Mouse (Mus musculus) gonadal fat pad, adult 2 months (tissue): ENCODE results near the gene Fbxo8. TPM values are rescaled to one million over a fixed set of nuclear protein-coding genes. Genes with fewer than 3 reads are reported as not detected.

Experiments used
- DNase-seq: peaks from one replicate; pipeline ENCODE4 v3.0.0-alpha.2; 2012; ENCODE audit warnings: low read depth
- polyA plus RNA-seq: library from polyadenylated mRNA; depleted of rRNA; stranded (reverse); fragments of >200 nt; gene quantifications from 2 replicates; pipeline ENCODE4 v1.2.3, GENCODE M21; 2012; rRNA removed

The Fbxo8 gene
- polyA plus RNA-seq = 18.7 and 20.3 TPM in 2 replicates

GRCm38 (mm10) chr8:56550558-56551360 lies at the start of gene Fbxo8, which contains the start of gene Cep44:
Gene Fbxo8 (plus strand): TSS chr8:56551090.
Gene Cep44 (minus strand): TSS chr8:56551047.
- DNase-seq = peak; percentile 68

DNA sequence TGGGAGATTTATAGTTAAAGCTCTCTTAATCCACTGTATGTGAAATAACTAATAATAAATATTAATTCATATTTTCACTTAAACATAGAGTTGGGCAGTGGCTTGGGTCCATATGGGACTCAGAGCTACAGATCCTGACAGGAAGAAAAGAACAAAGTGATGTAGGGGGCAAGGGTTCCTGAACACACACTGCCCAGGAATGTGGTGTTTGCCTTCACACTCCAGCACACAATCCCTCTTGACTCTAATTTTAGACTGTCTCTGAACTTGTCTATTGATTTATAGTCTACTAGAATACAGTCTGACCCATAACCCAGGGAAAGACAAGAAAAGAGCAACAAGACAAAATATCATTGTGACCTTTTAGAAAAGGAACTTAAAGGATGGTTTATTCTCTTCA lies 49.0 kb upstream of the Fbxo8 start:
- no peak for DNase-seq

DNA sequence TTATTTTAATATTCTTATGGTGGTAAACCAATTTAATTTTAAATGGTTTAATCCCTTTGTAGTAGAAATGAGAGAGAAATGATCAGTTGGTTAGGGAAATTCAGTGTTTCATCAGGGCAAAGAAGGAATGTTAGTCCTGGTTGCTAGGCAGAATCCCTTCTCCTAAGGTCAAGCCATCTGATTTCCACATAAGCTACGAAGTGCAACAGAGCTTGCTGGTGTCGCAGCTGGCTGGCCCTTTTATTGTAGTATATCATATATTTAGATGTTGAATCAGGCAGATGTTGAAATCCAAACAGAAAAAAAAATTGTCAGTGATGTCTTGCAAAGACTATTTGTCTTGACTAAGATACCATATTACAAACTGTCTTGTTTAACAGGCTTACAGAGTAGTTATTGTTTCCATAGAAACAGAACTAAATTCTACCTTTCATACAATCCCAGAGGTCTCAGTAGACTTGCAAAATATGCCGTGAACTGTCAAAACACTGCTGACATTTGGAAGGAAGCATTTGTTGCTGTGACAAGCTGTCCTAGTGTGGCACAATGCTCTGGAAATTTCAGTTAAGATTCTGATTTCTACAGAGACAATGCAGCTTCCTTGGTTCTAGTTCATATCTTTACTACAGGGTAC lies 42.5 kb upstream of the Fbxo8 start:
- DNase-seq = no peak

DNA sequence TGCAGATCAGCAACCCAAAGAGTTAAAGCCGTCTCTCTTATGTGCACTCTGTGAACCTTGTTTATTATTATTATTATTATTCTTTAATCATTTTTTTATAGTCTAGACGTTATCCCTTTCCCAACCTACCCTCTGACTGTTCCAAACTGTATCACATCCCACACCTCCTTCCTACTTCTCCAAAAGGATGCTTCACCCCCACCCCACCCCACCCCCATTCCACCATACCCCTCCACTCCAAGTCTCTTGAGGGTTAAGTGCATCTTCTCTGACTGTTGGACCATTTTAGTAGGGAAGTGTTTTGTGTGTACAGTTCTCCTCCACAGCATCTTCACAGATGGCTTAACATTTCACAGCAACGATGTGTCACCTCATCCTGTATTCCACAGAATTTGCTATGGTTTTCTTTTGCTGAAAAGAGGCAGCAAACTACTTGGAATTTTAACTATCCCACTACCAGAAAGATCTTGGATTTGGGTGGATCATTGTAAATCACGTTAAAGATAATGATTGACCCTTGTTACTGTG lies 41.9 kb upstream of the Fbxo8 start:
- DNase-seq = no peak

DNA sequence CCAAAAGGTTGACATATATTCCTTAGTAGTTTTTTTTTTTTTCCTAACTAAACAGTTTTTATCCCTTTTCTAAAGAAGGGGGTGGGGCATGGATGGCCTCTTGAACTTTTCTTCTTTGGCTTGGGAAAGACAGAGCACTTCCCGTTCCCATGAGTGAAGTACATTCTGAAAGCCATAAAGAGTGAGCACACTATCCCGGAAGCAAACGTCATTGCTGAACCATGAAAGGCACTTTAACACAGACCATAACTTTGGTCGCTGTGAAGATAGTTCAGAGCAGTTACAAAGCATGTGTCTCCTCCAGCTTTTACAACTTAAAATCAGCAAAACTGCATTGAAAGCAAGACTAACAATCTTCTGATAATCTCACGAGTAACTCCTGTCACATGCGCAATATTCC lies 32.0 kb upstream of the Fbxo8 start:
- DNase-seq = no peak

GRCm38 (mm10) chr8:56520249-56520648 lies 30.6 kb upstream of the Fbxo8 start:
- no peak for DNase-seq

- no peak for DNase-seq
These were observed 29.8 kb upstream of the Fbxo8 start for GRCm38 (mm10) chr8:56521051-56521450.

DNA sequence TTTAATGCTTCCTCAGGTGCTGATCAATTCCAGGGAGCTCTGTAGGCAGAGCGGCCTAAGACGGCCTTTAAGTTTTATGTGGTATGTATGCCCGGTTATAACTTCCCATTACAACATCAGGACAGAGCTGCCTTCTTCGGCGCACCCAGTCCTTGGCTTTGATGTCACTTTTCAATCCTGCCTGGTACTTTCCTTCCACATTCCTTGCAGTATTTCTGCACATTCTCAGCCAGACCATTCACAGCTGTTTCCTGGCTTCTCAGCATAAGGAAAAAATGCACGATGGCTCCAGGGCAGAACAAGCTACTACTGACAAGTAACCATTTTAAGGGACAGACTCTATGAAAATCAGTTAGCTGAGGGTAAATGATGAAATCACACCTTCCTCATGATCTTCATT lies 22.0 kb upstream of the Fbxo8 start:
- no peak for DNase-seq

GRCm38 (mm10) chr8:56530359-56530758 lies 20.5 kb upstream of the Fbxo8 start:
- no peak for DNase-seq

GRCm38 (mm10) chr8:56540706-56541105 lies 10.2 kb upstream of the Fbxo8 start:
- DNase-seq = no peak

DNA sequence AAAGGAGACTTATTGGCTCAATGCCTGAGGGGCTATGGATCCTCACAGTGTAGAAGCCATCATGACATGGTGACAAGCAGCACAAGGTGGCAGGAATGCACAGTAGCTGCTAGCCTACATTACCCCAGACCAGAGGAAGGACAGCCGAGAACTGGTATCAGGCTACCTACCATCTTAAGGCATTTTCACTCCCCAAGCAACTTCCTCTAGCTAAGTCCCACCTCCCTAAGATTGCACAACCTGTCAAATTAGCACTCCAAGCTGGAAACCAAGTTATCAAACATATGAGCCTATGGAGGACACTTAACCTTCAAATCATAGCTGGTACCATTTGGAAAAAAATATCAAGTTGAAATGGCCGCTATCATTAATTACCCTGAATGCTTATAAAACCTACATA lies 3.0 kb upstream of the Fbxo8 start:
- no peak for DNase-seq

DNA sequence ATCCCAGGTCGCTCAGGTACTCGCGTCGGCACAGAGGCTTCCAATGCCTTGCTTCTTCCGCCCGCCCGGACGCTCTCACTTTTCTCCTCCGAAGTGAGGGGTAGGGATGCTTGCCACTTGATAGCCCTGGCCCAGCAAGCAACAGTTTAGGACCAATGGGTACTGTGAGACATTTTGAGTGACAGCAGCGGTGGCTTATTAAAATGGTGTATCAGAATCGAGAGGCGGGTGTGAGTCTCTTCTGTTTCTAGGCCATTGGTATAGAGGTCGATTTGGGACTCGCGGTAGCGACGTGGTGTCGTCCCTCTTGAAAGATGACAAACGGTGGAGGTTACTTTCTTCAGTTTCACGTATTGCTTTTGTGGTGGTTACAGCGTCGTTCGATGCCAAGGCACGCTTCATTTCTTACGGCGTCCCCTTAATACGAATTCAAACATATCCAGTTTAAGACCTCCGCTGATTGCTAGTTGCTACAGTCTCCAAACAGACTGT lies 517 bp downstream of the Fbxo8 start:
- peak; percentile 86 for DNase-seq

- DNase-seq = no peak
These were observed 1.2 kb downstream of the Fbxo8 start for GRCm38 (mm10) chr8:56552045-56552444.

DNA sequence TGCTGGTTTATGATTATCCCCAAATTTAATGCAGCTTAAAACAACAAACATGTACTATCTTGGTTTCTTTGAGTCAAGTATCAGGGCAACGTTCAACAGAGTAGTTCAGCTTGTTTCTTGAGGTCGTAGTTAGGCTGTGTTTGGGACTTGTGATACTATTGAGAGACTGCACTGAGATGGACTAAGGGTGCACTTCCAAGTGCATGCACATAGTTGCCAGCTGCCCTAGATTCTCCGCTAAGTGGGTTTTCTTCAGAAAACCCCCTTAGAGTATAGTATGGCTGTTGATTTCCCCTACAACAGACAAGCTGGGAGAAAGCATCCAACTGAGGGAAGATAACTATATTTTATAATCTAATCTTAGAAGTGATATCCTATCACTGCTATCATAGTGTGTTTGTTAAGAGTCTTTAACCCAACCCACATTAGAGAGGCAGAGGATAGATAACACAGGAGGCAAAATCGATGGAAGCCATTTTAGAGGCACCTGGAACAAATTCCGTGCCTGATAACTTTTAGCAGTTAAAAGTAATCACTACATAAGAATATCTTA lies 1.7 kb downstream of the Fbxo8 start:
- DNase-seq = no peak

DNA sequence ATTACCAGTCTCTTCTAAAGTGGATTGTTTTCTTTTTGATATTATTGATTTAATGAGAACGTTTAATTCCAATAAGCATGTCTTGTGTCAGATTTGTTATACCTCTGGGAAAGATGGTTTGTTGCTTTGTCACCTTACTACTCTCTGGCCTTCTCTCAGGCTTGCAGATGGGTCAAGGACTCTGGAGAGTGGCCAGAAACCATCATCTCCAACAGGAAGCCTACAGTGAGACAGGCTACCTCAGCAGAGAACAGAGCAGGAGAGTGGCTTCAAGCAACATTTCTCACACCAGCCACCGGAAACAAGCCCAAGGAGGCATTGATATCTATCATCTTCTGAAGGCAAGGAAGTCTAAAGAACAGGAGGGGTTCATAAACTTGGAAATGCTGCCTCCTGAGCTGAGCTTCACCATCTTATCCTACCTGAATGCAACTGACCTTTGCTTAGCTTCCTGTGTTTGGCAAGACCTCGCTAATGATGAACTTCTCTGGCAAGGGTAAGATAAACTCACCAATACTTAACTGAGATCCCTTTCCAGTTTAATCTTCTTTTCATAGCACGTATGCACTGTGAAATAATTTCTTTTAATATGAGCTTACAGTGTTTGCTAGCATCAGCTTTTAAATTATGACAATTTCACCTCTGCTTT lies 13.6 kb downstream of the Fbxo8 start:
- no peak for DNase-seq

DNA sequence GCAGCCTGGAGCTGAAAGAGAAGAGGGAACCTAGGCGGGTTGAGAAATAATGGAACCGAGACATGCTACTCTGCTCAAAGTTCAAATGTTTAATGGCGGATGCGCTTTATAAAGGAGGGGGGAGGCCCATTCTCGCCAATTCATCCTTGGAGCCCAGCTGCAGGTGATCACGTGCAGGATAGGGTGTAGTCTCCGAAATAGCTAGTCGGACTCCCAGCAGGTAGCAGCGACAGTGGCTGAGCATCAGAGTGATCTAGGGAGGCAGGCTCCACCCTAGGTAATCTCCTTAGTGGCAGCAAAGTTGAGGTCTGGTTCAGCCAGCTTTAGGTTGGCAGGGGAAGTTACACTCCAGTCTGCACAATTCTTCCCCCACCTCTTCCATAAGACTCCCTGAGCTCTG lies 16.0 kb downstream of the Fbxo8 start:
- DNase-seq = no peak

DNA sequence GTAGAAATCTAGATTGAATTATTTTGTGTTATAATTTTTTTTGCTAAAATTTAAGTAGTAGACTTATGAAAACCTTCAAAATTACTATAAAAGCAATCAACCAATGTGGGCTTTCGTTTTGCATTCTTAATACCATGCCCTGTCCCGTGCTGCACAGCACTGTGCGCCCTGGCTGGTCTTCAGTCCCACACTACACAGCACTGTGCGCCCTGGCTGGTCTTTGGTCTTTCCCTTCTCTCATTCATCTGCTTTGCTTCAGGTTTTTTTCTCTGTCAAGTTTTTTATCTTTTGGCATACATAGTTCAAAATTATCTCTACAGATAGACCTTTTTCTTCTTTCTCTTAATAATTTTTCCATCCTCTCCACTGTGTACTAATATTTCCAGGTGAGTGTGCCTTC lies 30.0 kb downstream of the Fbxo8 start:
- DNase-seq = no peak

- DNase-seq = no peak
These were observed 32.0 kb downstream of the Fbxo8 start for GRCm38 (mm10) chr8:56582841-56583240.

DNA sequence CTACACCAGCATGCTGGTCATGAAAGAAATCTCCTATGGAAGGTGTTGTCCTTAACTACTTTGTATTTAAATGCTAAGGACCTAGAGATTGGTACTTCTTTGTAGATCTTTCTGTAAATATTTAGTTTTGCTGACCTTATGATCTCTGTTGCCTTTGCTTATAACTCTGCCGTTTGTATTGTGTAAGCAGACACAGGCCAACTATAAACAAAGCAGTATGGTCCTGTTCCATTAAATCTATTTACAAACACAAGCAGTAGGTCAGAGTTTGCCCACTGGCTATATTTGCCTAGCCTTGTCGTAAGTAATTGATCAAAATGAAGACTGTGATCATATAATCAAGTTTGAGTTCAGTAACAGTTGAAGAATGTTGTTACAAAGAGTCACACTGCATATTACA lies 38.1 kb downstream of the Fbxo8 start:
- DNase-seq = no peak

- DNase-seq = no peak
These were observed 40.2 kb downstream of the Fbxo8 start for GRCm38 (mm10) chr8:56591084-56591483.

DNA sequence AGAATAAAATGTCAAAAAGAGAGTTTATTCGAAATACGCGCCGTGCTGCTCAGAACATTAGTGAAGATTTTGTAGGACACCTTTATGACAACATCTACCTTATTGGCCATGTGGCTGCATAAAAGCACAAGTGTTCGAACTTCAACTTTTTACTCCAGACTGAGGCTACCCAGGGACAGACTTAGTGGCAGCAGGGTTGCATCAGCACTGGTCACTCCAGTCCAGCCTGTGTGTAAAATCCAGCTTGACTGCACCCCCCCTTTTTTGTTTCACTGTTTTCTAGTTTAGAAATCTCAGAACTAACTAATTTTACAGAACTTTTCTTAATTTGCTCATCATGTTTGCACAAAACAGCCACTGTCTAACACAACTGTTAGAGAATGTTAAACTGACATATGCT lies 40.6 kb downstream of the Fbxo8 start:
- no peak for DNase-seq

DNA sequence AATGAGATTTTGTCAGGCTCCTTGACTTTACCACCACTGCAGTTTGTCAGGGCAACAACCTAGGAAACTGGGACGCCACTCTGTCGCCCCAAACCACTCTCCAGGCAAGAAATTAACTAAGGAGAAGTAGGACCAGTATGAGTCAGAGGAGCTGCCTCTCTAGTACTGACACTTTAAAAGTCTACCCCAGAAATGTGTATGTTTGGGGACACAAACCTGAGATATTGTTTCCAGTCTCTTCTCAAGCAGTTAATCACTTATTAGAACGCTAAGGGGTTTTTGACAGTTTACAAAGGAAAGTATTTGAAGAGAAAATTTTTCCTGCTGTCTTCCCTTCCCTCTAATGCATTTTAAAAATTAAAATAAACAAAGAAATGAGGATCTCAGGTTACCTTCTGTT lies 55.6 kb downstream of the Fbxo8 start:
- no peak for DNase-seq
